Mouse (Mus musculus) cerebellum, adult 2 months (tissue): Measurements from ENCODE around the gene Them4.

Source experiments
- CTCF ChIP-seq: fragments of 200-500 bp; IDR thresholded peaks from 2 replicates; pipeline ENCODE4 v1.5.1; 2011; ENCODE audit warnings: low read depth, mild to moderate bottlenecking, control low read depth, low read length, moderate library complexity, borderline replicate concordance; ENCODE audit not compliant: insufficient read depth
- POLR2A ChIP-seq: fragments of 200-500 bp; IDR thresholded peaks from 2 replicates; pipeline ENCODE4 v1.6.1; 2011; ENCODE audit warnings: low read length, control low read depth, borderline replicate concordance; ENCODE audit not compliant: insufficient read depth

GRCm38 (mm10) chr3:94379831-94380510 is 70.1 kb downstream of the Them4 start:
- TF ChIP-seq CTCF (no peak), POLR2A (no peak)
